Mouse (Mus musculus): ENCODE data around the gene Gm7579. TPM values are rescaled to one million over a fixed set of nuclear protein-coding genes. Genes with fewer than 3 reads are reported as not detected.

Gene Gm7579
- not detected for total RNA-seq (2023)

GRCm38 (mm10) chr7:142211559-142211958 is at the start of gene Gm7579:
TSS of gene Gm7579 (plus strand) at chr7:142211859.

GRCm38 (mm10) chr7:142165639-142166038 is 46.0 kb upstream of the Gm7579 start, which contains the start of gene Gm4553:
TSS of gene Gm4553 (minus strand) at chr7:142165739.

GRCm38 (mm10) chr7:142175905-142176304 is 35.8 kb upstream of the Gm7579 start, which contains the start of gene Krtap5-2:
TSS of gene Krtap5-2 (minus strand) at chr7:142176005.

GRCm38 (mm10) chr7:142190289-142190688 is 21.4 kb upstream of the Gm7579 start, which contains the start of gene Gm10153:
TSS of gene Gm10153 (minus strand) at chr7:142190389.

GRCm38 (mm10) chr7:142201064-142201463 is 10.6 kb upstream of the Gm7579 start, which contains the start of gene Krtap5-3:
TSS of gene Krtap5-3 (plus strand) at chr7:142201364.

DNA sequence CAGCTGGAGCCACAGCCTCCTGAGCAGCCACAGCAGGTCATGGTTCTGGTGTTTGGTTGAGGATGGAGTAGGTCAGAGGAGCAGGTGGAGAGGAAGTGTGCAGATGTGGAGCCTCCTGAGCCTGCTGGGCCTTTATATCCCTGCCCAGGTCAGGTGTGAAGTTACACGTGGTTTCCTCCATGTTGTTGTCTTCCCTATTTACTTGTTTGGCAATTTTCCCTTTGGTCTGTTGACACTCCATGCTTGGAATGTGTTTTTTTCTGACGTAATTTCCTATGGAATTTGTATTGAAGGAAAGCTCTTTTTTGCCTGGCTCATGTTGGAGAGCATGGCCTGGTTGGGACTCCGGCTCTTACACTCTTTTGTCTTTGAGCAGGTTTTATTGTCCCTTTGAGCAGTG is 18.2 kb downstream of the Gm7579 start, which contains the start of gene Krtap5-5:
Gene Krtap5-5 (minus strand): TSS at position 101 of the 400 bp plus-strand sequence.

GRCm38 (mm10) chr7:142240978-142241377 is 29.3 kb downstream of the Gm7579 start, which contains the start of gene Gm40460:
TSS of gene Gm40460 (minus strand) at chr7:142241078.

DNA sequence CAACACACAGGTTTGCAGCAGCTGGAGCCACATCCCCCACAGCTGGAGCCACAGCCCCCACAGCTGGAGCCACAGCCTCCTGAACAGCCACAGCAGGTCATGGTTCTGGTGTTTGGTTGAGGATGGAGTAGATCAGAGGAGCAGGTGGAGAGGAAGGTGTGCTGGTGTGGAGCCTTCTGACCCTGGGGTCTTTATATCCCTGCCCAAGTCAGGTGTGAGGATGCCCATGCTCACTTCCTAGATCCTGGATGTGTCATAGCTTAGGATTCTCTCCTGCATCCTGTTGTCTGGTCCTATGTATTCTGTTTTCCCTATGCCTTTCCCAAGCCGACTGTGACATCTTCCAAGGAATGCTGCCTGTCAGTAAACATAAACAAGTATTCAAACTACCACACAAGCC is 46.6 kb downstream of the Gm7579 start, which contains the start of gene Gm2431:
Gene Gm2431 (minus strand): TSS at position 101 of the 400 bp plus-strand sequence.

Other genes with a start within 250 kb of the Gm7579 start
- 10 to 100 TPM; 30.0 to 32.4 TPM for gene Mob2, start 150.8 kb upstream of the Gm7579 start, total RNA-seq (2023)
- 1 to 10 TPM in 1 of 2 experiments, under 1 TPM in 1; 0.82 to 1.6 TPM for gene Dusp8, start 116.0 kb upstream of the Gm7579 start, total RNA-seq (2023)
- gene Gm45618, start 91.1 kb upstream of the Gm7579 start, total RNA-seq (2023) = not detected
- gene Gm39115, start 75.8 kb upstream of the Gm7579 start, total RNA-seq (2023) = not detected
- gene Gm45337, start 67.3 kb upstream of the Gm7579 start, total RNA-seq (2023) = not detected
- not detected for gene Gm29735, start 54.7 kb upstream of the Gm7579 start, total RNA-seq (2023)
- not detected for gene Gm4553, start 46.1 kb upstream of the Gm7579 start, total RNA-seq (2023)
- gene Krtap5-2, start 35.9 kb upstream of the Gm7579 start, total RNA-seq (2023) = not detected
- gene Gm10153, start 21.5 kb upstream of the Gm7579 start, total RNA-seq (2023) = not detected
- gene Krtap5-3, start 10.5 kb upstream of the Gm7579 start, total RNA-seq (2023) = not detected
- gene Krtap5-5, start 18.1 kb downstream of the Gm7579 start, total RNA-seq (2023) = not detected
- gene Gm40460, start 29.2 kb downstream of the Gm7579 start, total RNA-seq (2023) = not detected
- gene Gm2431, start 46.5 kb downstream of the Gm7579 start, total RNA-seq (2023) = not detected
- not detected for gene Gm4559, start 62.5 kb downstream of the Gm7579 start, total RNA-seq (2023)
- not detected for gene Krtap5-1, start 85.3 kb downstream of the Gm7579 start, total RNA-seq (2023)
- not detected for gene Krtap5-4, start 91.7 kb downstream of the Gm7579 start, total RNA-seq (2023)
- 10 to 100 TPM; 19.6 to 21.5 TPM for gene Ifitm10, start 161.9 kb downstream of the Gm7579 start, total RNA-seq (2023)
- 1 to 10 TPM; 3.8 to 3.9 TPM for gene Gm49369, start 170.8 kb downstream of the Gm7579 start, total RNA-seq (2023)
- 100 to 1,000 TPM; 780 to 782 TPM for gene Ctsd, start 176.2 kb downstream of the Gm7579 start, total RNA-seq (2023)
- gene Syt8, start 223.0 kb downstream of the Gm7579 start, total RNA-seq (2023) = 10 to 100 TPM in 1 of 2 experiments, 1 to 10 TPM in 1; 5.1 to 10.5 TPM
- 1 to 10 TPM; 5.9 to 7.9 TPM for gene Tnni2, start 229.9 kb downstream of the Gm7579 start, total RNA-seq (2023)
- gene Lsp1, start 248.9 kb downstream of the Gm7579 start, total RNA-seq (2023) = 1,000 to 10,000 TPM; 1,349 to 1,491 TPM

All from neutrophil, adult 83 days (primary cell).